Mouse (Mus musculus): ENCODE data around the gene Olfr1270. TPM values are rescaled to one million over a fixed set of nuclear protein-coding genes. Genes with fewer than 3 reads are reported as not detected.
"Not testable (repeated sequence)": the region's sequence is repeated elsewhere in the genome, so short reads cannot be mapped to it uniquely, and the experiment has no call there.

Olfr1270 gene
- total RNA-seq (2021), result not detected

GRCm38 (mm10) chr2:90152991-90153390 is at the start of gene Olfr1270:
Olfr1270 (minus strand) TSS chr2:90153091.
- DNase-seq (ENCODE audit: low spot score in 2 of 2), result no peak
- intact Hi-C loops (cut with DNase I), result no loop called here

- DNase-seq (ENCODE audit: low spot score in 2 of 2); intact Hi-C loops (cut with DNase I): not testable (repeated sequence)
Measured at GRCm38 (mm10) chr2:90199606-90200005, 46.7 kb upstream of the Olfr1270 start.

GRCm38 (mm10) chr2:90195285-90195684 is 42.4 kb upstream of the Olfr1270 start:
- DNase-seq (ENCODE audit: low spot score in 2 of 2); intact Hi-C loops (cut with DNase I): not testable (repeated sequence)

GRCm38 (mm10) chr2:90194750-90195149 is 41.9 kb upstream of the Olfr1270 start:
- DNase-seq (ENCODE audit: low spot score in 2 of 2); intact Hi-C loops (cut with DNase I): not testable (repeated sequence)

- DNase-seq (ENCODE audit: low spot score in 2 of 2); intact Hi-C loops (cut with DNase I): not testable (repeated sequence)
Measured at GRCm38 (mm10) chr2:90187082-90187481, 34.2 kb upstream of the Olfr1270 start.

GRCm38 (mm10) chr2:90186082-90186481 is 33.2 kb upstream of the Olfr1270 start:
- intact Hi-C loops (cut with DNase I); DNase-seq (ENCODE audit: low spot score in 2 of 2): not testable (repeated sequence)

- intact Hi-C loops (cut with DNase I), result no loop called here
- DNase-seq (ENCODE audit: low spot score in 2 of 2), result no peak
Measured at GRCm38 (mm10) chr2:90153916-90154315, 1.0 kb upstream of the Olfr1270 start.

- intact Hi-C loops (cut with DNase I), result no loop called here
- DNase-seq (ENCODE audit: low spot score in 2 of 2), result no peak
Measured at GRCm38 (mm10) chr2:90142196-90142595, 10.7 kb downstream of the Olfr1270 start, which contains the start of gene Olfr32. Olfr32 (minus strand) TSS chr2:90142296.

- intact Hi-C loops (cut with DNase I), result no loop called here
Measured at GRCm38 (mm10) chr2:90121312-90121711, 31.6 kb downstream of the Olfr1270 start, which contains the start of gene Olfr1269. Olfr1269 (minus strand) TSS chr2:90121412.

More at GRCm38 (mm10) chr2:90121312-90121711, 31.6 kb downstream of the Olfr1270 start, which contains the start of gene Olfr1269:
- DNase-seq (ENCODE audit: low spot score in 2 of 2), result no peak

Other genes with a start within 250 kb of the Olfr1270 start
- not detected for gene Olfr1258, start 225.8 kb downstream of the Olfr1270 start, total RNA-seq (2021)
- not detected for gene Olfr1259, start 204.4 kb downstream of the Olfr1270 start, total RNA-seq (2021)
- gene Olfr1260, start 178.8 kb downstream of the Olfr1270 start, total RNA-seq (2021), result not detected
- not detected for gene Olfr1261, start 161.9 kb downstream of the Olfr1270 start, total RNA-seq (2021)
- not detected for gene Olfr1262, start 152.9 kb downstream of the Olfr1270 start, total RNA-seq (2021)
- gene Olfr1263, start 141.0 kb downstream of the Olfr1270 start, total RNA-seq (2021), result not detected
- not detected for gene Olfr1264, start 127.5 kb downstream of the Olfr1270 start, total RNA-seq (2021)
- gene Olfr1265, start 117.8 kb downstream of the Olfr1270 start, total RNA-seq (2021), result not detected
- gene Olfr140, start 89.5 kb downstream of the Olfr1270 start, total RNA-seq (2021), result not detected
- gene Olfr1269, start 31.7 kb downstream of the Olfr1270 start, total RNA-seq (2021), result not detected
- gene Olfr32, start 10.8 kb downstream of the Olfr1270 start, total RNA-seq (2021), result not detected
- gene Olfr1506, start 71.4 kb upstream of the Olfr1270 start, total RNA-seq (2021), result not detected
- not detected for gene Olfr142, start 104.5 kb upstream of the Olfr1270 start, total RNA-seq (2021)
- not detected for gene Olfr1271, start 117.9 kb upstream of the Olfr1270 start, total RNA-seq (2021)
- not detected for gene Olfr1272, start 139.8 kb upstream of the Olfr1270 start, total RNA-seq (2021)
- gene Gm13769, start 169.1 kb upstream of the Olfr1270 start, total RNA-seq (2021), result under 1 TPM in 1 of 2 experiments, not detected in 1; 0.16 TPM
- not detected for gene Olfr1274-ps, start 245.6 kb upstream of the Olfr1270 start, total RNA-seq (2021)

Data from left cerebral cortex, postnatal 36 days (tissue).